Mouse (Mus musculus): ENCODE results near the gene Syngr2.

Syngr2 gene

DNA sequence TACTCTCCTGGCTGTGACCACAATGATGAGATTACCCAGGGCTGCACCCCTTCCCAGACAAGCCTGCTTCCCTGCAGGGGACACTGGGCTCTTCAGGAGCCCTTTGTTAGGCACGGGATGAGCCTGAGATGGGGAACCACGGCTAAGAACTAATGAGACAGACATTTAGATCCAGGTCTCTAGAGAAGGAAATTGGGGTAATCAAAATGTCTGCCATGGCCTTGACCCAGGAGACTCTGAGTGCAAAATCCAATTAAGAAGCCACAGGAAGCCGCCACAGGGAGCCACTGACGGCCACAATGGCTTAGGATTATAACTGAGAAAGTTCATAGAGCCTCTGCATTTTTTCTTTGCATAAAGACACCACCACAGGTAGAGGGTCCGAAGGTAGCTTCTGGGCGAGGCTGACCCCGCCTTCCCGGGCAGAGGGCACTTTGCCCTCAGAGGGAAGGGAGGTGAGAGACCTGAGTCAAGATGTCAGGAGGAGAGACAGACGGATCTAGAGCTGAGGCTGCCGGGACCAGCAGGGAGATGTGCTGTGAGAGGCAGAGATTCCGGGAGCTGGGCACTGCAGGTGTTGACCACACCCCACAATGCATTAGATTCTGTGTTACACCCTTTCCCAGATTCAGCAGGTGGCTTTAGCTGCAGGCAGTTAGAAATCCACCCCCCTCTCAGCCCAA, 53.8 kb downstream of the Syngr2 start:
- DNase-seq (ENCODE audit: low spot score in 2 of 2) = no peak
